Comparison of ENCODE assay signal across 13 mouse cellular contexts in the genomic region with DNA sequence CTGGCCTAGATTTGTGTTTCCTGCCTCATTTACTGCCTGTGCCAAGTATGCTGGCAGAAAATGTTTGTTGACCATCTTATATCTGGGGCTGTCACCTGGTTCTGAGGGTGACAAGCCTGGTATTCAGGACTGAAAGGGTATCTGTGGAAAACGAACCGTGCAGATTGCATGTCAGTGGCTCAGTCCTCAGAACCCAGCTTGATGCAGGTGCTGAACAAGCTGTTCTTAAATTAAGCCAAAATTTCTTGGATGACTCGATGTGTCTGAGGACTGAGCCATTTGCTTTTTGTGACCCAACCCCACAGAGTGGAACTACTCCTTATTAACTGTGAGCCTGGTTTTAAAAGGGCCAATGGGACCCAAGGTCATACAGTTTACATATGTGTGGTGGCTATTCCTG. TPM values are rescaled to one million over a fixed set of nuclear protein-coding genes. Genes with fewer than 3 reads are reported as not detected.
DNase-seq lines count a peak whose midpoint lies in the region; ATAC-seq and TF ChIP-seq lines count a peak whose summit lies in the region.
"Had no signal": no experiment of that assay in that cellular context is flagged by ENCODE, and none has a peak within 500 bp of the region (broad histone marks: within the 10 kb centered on the region; RNA-seq: fewer than 3 reads in every experiment).

No protein-coding gene starts in this region.

- H3K27me3 ChIP-seq in heart, embryonic 15.5 days: no peaks in the 10 kb centered on the region
- no peaks in the 10 kb centered on the region for H3K27me3 ChIP-seq in cerebellum, adult 2 months (ENCODE audit: control insufficient read depth, insufficient read depth, low read length)
- no peaks in the 10 kb centered on the region for H3K27me3 ChIP-seq in intestine, postnatal 0 days (replicated peaks; ENCODE audit: control insufficient read depth, insufficient read depth, low read length)
- H3K27me3 ChIP-seq: CH12.LX; hindbrain, embryonic 12.5 days had no signal

- 45% methylated on average over 3 of the region's 3 CpGs for WGBS in heart, embryonic 15.5 days
- 4% methylated on average over 3 of the region's 3 CpGs for WGBS in cerebellum, adult 2 months
- 43% methylated on average over 3 of the region's 3 CpGs for WGBS in olfactory bulb, adult 2 months
- 81% methylated on average over 3 of the region's 3 CpGs for WGBS in intestine, postnatal 0 days

- intact Hi-C loops in gastrocnemius, postnatal 14 days (cut with DNase I; ENCODE audit: low total_unique reads): no loop called here

- ATAC-seq in heart, embryonic 15.5 days (replicated peaks; ENCODE audit: insufficient number of reproducible peaks, insufficient read depth, low FRiP score, low read depth): no peak
- no peak for ATAC-seq in intestine, postnatal 0 days

- H3K4me2 ChIP-seq in heart, embryonic 15.5 days: no peak overlapping the region
- no peak overlapping the region for H3K4me2 ChIP-seq in intestine, postnatal 0 days (replicated peaks; ENCODE audit: low read depth)
- H3K4me2 ChIP-seq: hindbrain, embryonic 12.5 days had no signal

- no peak overlapping the region for H3K9ac ChIP-seq in heart, embryonic 15.5 days
- H3K9ac ChIP-seq in intestine, postnatal 0 days (ENCODE audit: low read depth, low read length): no peak overlapping the region
- H3K9ac ChIP-seq: hindbrain, embryonic 12.5 days had no signal

- peak overlapping the region; percentile 46; the same call in 1 of the 2 replicates for H3K27ac ChIP-seq in heart, embryonic 15.5 days
- no peak overlapping the region for H3K27ac ChIP-seq in cerebellum, adult 2 months (ENCODE audit: insufficient read depth, low read length)
- H3K27ac ChIP-seq in olfactory bulb, adult 2 months (ENCODE audit: insufficient read depth, low read depth, low read length): peak overlapping the region; percentile 61
- H3K27ac ChIP-seq in intestine, postnatal 0 days (ENCODE audit: low read depth, low read length): no peak overlapping the region
- H3K27ac ChIP-seq: hindbrain, embryonic 12.5 days; kidney, postnatal 0 days; midbrain, embryonic 10.5 days had no signal

- H3K9me3 ChIP-seq in heart, embryonic 15.5 days (replicated peaks): no peaks in the 10 kb centered on the region
- H3K9me3 ChIP-seq in intestine, postnatal 0 days (ENCODE audit: control insufficient read depth): no peaks in the 10 kb centered on the region
- H3K9me3 ChIP-seq: hindbrain, embryonic 12.5 days; midbrain, embryonic 10.5 days had no signal

- H3K4me1 ChIP-seq in heart, embryonic 15.5 days (replicated peaks): peaks cover 70% of the 10 kb centered on the region
- peaks cover 15% of the 10 kb centered on the region for H3K4me1 ChIP-seq in cerebellum, adult 2 months (ENCODE audit: control insufficient read depth, insufficient read depth, low read length)
- peaks cover 29% of the 10 kb centered on the region for H3K4me1 ChIP-seq in olfactory bulb, adult 2 months (ENCODE audit: control insufficient read depth, insufficient read depth, low read length)
- H3K4me1 ChIP-seq in intestine, postnatal 0 days (replicated peaks; ENCODE audit: control insufficient read depth, insufficient read depth, low read length): no peaks in the 10 kb centered on the region

- no peaks in the 10 kb centered on the region for H3K36me3 ChIP-seq in heart, embryonic 15.5 days
- H3K36me3 ChIP-seq in intestine, postnatal 0 days (ENCODE audit: control insufficient read depth, insufficient read depth): no peaks in the 10 kb centered on the region
- H3K36me3 ChIP-seq: hindbrain, embryonic 12.5 days; midbrain, embryonic 10.5 days had no signal

- H3K4me3 ChIP-seq in heart, embryonic 15.5 days: no peak overlapping the region
- H3K4me3 ChIP-seq in cerebellum, adult 2 months (replicated peaks; ENCODE audit: insufficient read depth, low read depth, low read length): no peak overlapping the region
- no peak overlapping the region for H3K4me3 ChIP-seq in olfactory bulb, adult 2 months (ENCODE audit: insufficient read depth, low read depth, low read length)
- no peak overlapping the region for H3K4me3 ChIP-seq in intestine, postnatal 0 days (ENCODE audit: low read depth, low read length)
- H3K4me3 ChIP-seq: hindbrain, embryonic 12.5 days; midbrain, embryonic 10.5 days had no signal

- TF ChIP-seq CTCF in cerebellum, adult 2 months (IDR thresholded peaks at IDR 0.05; ENCODE audit: borderline replicate concordance, insufficient read depth, low read depth, low read length): no peak
- no peak for TF ChIP-seq CTCF in olfactory bulb, adult 2 months (IDR thresholded peaks at IDR 0.05; ENCODE audit: insufficient read depth, low read depth, low read length)
- TF ChIP-seq CTCF in intestine, postnatal 0 days (IDR thresholded peaks at IDR 0.05; ENCODE audit: low read depth): no peak

- TF ChIP-seq POLR2A in cerebellum, adult 2 months (IDR thresholded peaks at IDR 0.05; ENCODE audit: borderline replicate concordance, insufficient read depth, low read length): no peak
- TF ChIP-seq POLR2A in olfactory bulb, adult 2 months (IDR thresholded peaks at IDR 0.05; ENCODE audit: insufficient read depth, low read depth, low read length): no peak

- peak; percentile 61 for DNase-seq in gastrocnemius, adult 18-20 months (ENCODE audit: low spot score)
- no peak for DNase-seq in gastrocnemius, postnatal 14 days
- no peak for DNase-seq in heart, adult 8-10 months (ENCODE audit: low spot score)
- peak; percentile 42 to 80 for DNase-seq in cerebellum, adult 2 months
- DNase-seq: adrenal gland, postnatal 10 days; thymus, postnatal 14 days had no signal

RNA-seq across cellular contexts. Expression of a gene that starts 32.2 kb away (rescaled TPM):
- total RNA-seq in gastrocnemius, adult 18-20 months (2021): 100 to 1,000 TPM; 125 to 132 TPM
- total RNA-seq in gastrocnemius, postnatal 14 days (2021): 10 to 100 TPM; 43.5 to 72.8 TPM
- polyA plus RNA-seq in heart, embryonic 15.5 days (2015; fragmentation: Nextera tagmentation; extraction: Ambion mirVana): 21.4 and 21.5 TPM in 2 replicates
- total RNA-seq in heart, adult 8-10 months (2022): 10 to 100 TPM; 16.6 to 24.4 (median 20.6) TPM
- polyA plus RNA-seq in cerebellum, adult 2 months (2012; rRNA removed): 11.0 and 11.2 TPM in 2 replicates
- not detected in 2 replicates for polyA plus RNA-seq in olfactory bulb, adult 2 months (2012; ENCODE audit: insufficient read depth, insufficient read length, low replicate concordance, missing spikeins)
- polyA plus RNA-seq in intestine, postnatal 0 days (2015; fragmentation: Nextera tagmentation; extraction: Ambion mirVana): 26.1 and 27.4 TPM in 2 replicates

Comparison
In these comparisons a context has a peak if more than half of its experiments do, and no peak if none do; other contexts are left out.
1. DNase-seq: peak in gastrocnemius, adult 18-20 months (single experiment) and cerebellum, adult 2 months (2 of 2); none in gastrocnemius, postnatal 14 days (single experiment) and heart, adult 8-10 months (single experiment).
2. H3K27ac ChIP-seq: peak in heart, embryonic 15.5 days (single experiment) and olfactory bulb, adult 2 months (single experiment); none in cerebellum, adult 2 months (single experiment) and intestine, postnatal 0 days (single experiment).